Mouse (Mus musculus): ENCODE data around the gene Atp2b2.
"Not testable (repeated sequence)": the region's sequence is repeated elsewhere in the genome, so short reads cannot be mapped to it uniquely, and the experiment has no call there.

Gene Atp2b2

DNA sequence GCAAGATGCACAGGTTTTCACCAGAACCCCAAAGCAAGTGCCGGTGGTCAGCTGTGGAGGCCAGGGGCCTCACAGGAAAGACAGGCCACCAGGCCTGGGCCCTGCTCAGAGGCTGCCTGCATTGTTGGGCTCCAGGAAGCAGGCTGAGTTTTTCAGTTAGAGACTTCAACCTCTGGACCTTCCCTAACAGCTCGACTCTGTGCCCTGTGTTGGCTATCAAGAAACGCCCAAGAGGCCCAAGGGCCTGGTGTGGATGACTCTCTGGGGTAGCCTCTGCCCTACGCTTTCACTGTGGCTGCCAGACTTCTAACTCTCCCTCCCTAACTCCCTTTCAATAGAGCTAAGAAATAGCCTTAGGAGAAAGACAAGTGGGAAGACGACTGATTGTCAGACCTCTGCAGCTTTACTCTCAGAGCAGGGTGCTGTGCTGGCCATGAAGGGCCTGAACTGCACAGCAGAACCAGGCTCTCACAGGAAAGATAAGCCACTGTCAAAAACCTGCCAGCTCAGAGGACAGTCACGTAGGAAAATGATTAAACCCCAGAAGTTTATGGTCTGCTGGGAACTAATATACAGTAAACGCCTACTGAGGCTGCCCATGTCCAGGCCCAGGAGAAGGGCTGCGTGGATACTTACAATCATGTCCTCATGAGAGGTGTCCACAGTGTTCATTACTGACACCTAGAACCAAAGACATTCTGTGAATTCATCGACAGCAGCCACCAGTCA, 304.9 kb downstream of the Atp2b2 start:
- DNase-seq (ENCODE audit: extremely low read depth, insufficient read length, low spot score): no peak

- DNase-seq (ENCODE audit: extremely low read depth, insufficient read length, low spot score): no peak
These were observed 311.1 kb downstream of the Atp2b2 start for GRCm38 (mm10) chr6:113731296-113731695.

DNA sequence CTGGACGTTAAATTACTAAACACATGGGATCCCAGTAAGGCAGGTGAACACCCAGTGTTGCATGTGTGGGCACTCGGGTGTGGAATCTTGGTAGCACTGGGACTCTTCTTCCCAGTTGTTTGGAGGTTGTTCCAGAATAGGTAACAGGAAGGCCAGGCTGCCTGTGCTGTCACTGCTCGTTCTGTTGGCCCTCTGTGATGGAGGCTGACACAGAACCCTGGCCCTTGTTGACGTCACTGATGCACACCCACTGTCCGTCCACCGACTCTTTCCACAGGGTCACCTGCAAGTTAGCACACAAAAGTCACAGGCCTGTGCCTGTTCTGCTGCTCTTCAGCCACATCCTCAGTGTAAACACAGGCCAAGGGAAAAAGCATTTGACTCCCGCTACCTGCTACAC, 314.2 kb downstream of the Atp2b2 start:
- DNase-seq (ENCODE audit: extremely low read depth, insufficient read length, low spot score): no peak

- DNase-seq (ENCODE audit: extremely low read depth, insufficient read length, low spot score): no peak
These were observed 321.4 kb downstream of the Atp2b2 start for GRCm38 (mm10) chr6:113721061-113721460.

DNA sequence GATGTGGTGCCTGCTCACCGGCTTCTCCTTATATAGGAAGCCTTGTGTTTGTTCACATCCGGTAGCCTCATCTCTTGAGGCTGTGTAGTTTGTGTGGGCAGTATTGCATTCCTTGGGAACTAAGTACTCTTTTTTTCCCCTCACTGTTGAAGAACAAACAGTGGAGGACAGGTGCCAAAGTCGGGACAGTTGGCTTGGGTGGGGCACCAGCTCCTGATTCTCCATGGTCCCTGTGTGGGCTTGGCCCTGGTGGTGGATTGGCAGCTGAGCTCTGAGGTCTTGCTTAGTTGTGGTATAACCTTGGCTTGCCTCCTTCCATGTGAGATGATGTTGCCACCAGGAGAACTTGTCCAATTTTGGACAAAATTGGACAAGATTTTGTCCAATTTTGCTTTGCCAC, 322.5 kb downstream of the Atp2b2 start, which contains the start of gene Ghrl:
Ghrl (minus strand) TSS at position 3 of the 400 bp plus-strand sequence.
- no peak for DNase-seq (ENCODE audit: extremely low read depth, insufficient read length, low spot score)

DNA sequence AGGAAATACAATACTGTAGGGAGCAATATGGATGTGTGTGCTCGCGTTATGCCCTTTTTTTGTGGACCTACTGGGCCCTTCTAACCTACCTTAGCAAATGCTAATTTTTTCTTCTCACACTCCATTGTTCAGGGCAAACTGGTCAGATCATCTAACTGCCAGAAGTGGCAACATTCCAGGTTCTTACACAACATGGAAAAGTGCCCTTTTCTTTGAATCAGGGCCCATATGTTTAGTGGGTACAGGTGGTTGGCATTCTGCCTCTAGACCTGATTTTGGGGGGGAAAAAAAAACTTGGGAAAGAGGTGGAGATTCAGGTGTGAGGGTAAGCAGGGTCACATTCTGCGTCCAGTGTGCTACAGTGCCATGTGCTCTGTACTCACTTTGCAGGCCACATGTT, 324.9 kb downstream of the Atp2b2 start:
- DNase-seq (ENCODE audit: extremely low read depth, insufficient read length, low spot score): no peak

GRCm38 (mm10) chr6:113714797-113715196, 327.6 kb downstream of the Atp2b2 start:
- no peak for DNase-seq (ENCODE audit: extremely low read depth, insufficient read length, low spot score)

- DNase-seq (ENCODE audit: extremely low read depth, insufficient read length, low spot score): no peak
These were observed 328.1 kb downstream of the Atp2b2 start for GRCm38 (mm10) chr6:113714276-113714675.

GRCm38 (mm10) chr6:113713389-113713788, 329.0 kb downstream of the Atp2b2 start:
- not testable (repeated sequence) for DNase-seq (ENCODE audit: extremely low read depth, insufficient read length, low spot score)

- DNase-seq (ENCODE audit: extremely low read depth, insufficient read length, low spot score): no peak
These were observed 329.7 kb downstream of the Atp2b2 start for GRCm38 (mm10) chr6:113712718-113713117.

- DNase-seq (ENCODE audit: extremely low read depth, insufficient read length, low spot score): no peak
These were observed 344.9 kb downstream of the Atp2b2 start for GRCm38 (mm10) chr6:113697222-113698205.

GRCm38 (mm10) chr6:113696582-113697221, 345.7 kb downstream of the Atp2b2 start, which contains the start of gene Tatdn2:
TSS of gene Tatdn2 (plus strand) at chr6:113697050.
- peak; percentile 100 for DNase-seq (ENCODE audit: extremely low read depth, insufficient read length, low spot score)

GRCm38 (mm10) chr6:113695766-113696355, 346.6 kb downstream of the Atp2b2 start:
- no peak for DNase-seq (ENCODE audit: extremely low read depth, insufficient read length, low spot score)

GRCm38 (mm10) chr6:113695203-113695602, 347.2 kb downstream of the Atp2b2 start:
- no peak for DNase-seq (ENCODE audit: extremely low read depth, insufficient read length, low spot score)
